Mouse (Mus musculus) urinary bladder, adult 2 months (tissue): ENCODE data around the gene Poc1b. TPM values are rescaled to one million over a fixed set of nuclear protein-coding genes. Genes with fewer than 3 reads are reported as not detected.
"Not testable (repeated sequence)": the region's sequence is repeated elsewhere in the genome, so short reads cannot be mapped to it uniquely, and the experiment has no call there.

ENCODE experiments used
- DNase-seq: peaks from one replicate; pipeline ENCODE4 v3.0.0; 2022; ENCODE audit warnings: low spot score
- polyA plus RNA-seq: library from polyadenylated mRNA; depleted of rRNA; stranded (reverse); fragments of >200 nt; gene quantifications from 2 replicates; pipeline ENCODE4 v1.2.3, GENCODE M21; 2012

Poc1b gene
- polyA plus RNA-seq, 1 experiment, result 16.6 TPM

DNA sequence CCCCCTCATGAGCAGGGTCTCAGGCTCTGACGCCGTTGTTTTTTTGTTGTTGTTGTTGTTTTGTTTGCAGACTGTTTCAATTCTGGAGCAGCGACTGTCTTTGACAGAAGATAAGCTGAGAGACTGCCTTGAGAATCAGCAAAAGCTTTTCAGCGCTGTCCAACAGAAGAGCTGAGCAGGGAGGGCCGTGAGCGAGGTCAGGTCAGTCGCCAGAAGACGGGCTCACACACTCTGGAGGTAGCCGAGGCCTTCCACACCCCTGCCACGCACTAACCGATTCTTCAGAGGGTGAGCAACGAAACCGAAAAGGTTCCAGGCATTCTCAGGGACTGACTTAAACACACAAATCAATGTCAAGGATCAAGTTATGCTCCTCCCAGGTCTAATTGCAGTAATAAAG is 89.7 kb downstream of the Poc1b start:
- no peak for DNase-seq

DNA sequence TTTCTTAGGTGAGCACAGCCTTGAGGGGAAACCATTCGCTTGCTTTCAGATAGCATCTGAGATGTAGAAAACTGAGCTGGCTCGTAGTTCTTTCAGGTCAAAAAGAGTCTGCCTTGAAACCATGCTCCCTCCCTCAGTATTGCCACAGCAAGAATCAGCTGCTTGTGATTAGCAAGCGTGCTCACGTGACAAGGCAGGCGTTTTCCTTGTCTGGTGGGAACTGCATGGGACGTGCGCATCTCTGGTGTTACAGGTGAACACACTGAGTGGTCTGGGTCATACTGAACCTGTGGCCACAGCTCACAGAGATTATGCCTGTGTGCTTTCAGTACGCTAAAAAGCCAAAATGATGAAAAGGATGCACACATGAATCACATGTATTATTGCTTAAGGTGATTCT is 90.3 kb downstream of the Poc1b start:
- no peak for DNase-seq

DNA sequence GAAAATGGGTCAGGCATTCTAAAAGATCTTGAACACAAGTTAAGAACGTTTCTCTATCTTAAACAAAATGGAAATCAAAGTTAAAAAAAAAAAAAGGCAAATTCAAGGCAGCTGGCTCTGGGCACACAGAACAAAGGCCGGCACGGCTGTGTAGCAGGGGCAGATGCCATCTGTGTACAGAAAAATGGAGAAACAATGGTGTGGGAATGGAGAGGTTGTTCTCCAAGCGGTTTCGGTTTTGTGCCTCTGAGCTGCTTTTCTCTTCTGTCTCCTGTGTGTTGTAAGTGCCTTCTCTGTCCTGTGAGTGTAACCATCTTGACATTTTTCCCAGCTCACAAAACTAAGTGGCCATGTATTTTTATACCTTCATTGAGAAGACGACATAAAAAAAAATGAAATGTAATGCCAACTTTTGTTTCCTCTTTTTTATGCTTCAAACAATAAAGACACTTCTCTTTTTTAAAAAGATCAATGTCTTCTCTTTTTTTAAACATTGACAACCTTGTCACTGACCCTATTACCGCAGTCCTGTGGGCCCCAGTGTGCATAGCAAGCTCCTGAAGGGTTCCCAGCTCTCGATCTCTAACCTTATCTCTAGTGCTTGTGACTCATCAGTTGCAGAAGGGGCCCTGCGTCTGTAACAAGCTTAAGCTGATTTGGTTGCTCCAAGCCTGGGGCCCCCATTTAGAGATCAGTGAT is 90.9 kb downstream of the Poc1b start:
- no peak for DNase-seq

GRCm38 (mm10) chr10:99198946-99199345 is 92.1 kb downstream of the Poc1b start:
- no peak for DNase-seq

GRCm38 (mm10) chr10:99200944-99201343 is 94.1 kb downstream of the Poc1b start:
- no peak for DNase-seq

GRCm38 (mm10) chr10:99201786-99202185 is 95.0 kb downstream of the Poc1b start:
- DNase-seq, result no peak

GRCm38 (mm10) chr10:99202363-99202762 is 95.5 kb downstream of the Poc1b start:
- DNase-seq, result no peak

- no peak for DNase-seq
These were observed 96.3 kb downstream of the Poc1b start for GRCm38 (mm10) chr10:99203163-99203562.

- DNase-seq, result no peak
These were observed 97.0 kb downstream of the Poc1b start for GRCm38 (mm10) chr10:99203577-99204487.

DNA sequence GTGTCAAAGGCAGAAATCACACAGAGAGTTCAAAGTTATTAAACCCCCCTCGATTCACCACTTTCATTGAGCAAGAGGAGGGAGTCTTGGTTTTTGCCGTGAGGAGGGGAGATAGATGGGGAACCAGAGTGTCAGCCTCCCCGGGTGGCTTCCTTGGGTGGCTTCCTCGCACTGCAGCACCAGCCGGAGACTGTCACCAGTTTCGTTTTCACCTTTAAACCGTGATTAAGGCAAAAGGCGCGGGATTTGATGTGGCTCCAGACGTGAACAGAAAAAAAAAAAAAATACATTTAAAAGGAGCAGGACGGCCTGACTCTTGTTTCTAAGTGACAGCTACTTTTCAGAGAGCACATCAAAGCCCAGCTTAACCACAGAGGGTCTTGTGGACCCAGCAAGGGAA is 97.7 kb downstream of the Poc1b start:
- no peak for DNase-seq

- DNase-seq, result no peak
These were observed 100.3 kb downstream of the Poc1b start for GRCm38 (mm10) chr10:99207121-99207520.

DNA sequence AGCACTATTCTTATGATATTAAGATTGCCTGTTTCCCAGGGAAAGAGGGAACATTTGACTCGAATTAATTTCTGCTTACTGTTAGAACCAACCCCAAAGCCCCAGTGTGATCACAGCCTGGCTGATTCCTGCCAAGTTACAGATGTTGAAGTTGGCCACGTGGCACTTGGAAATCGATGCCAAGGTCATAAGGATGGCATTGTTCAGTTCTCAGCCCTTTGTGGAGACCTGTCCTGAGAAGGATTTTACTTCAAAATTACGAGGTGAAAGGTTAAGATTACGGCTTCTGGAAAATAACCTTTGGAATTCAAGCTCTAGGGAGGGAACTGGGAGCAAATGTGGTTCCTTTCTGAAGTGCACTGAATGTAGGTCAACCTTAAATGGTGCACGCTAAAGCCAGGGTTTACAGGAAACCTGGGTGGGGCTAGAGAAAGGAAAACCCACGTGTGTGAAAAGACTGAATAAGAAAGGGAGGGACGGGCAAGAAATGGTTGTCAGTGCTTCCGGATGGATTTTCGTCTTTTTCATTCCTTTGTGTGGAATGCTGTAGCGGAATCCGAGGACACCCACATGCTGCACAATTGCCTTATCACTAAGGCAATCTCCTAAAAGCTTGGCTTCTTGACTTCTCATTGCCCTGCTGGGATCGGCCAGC is 102.4 kb downstream of the Poc1b start:
- no peak for DNase-seq

DNA sequence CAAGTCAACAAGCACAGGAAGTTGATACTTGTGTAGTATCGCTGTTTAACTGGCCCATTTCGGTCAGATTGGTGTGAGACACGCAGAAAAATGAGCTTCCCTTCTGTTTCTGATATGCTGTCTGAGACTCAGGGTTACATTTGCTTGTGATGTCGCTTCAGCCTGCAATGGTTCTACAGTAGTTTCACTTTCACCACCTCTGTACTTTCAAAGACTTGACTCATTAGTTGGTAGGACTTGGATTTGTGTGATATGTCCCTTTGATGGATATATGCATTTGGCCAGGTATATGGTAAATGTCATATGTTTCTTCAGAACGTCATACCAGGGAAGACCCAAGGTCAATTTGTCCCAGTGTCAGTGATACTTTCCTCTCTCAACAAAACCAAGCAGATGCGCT is 104.2 kb downstream of the Poc1b start:
- DNase-seq, result no peak

DNA sequence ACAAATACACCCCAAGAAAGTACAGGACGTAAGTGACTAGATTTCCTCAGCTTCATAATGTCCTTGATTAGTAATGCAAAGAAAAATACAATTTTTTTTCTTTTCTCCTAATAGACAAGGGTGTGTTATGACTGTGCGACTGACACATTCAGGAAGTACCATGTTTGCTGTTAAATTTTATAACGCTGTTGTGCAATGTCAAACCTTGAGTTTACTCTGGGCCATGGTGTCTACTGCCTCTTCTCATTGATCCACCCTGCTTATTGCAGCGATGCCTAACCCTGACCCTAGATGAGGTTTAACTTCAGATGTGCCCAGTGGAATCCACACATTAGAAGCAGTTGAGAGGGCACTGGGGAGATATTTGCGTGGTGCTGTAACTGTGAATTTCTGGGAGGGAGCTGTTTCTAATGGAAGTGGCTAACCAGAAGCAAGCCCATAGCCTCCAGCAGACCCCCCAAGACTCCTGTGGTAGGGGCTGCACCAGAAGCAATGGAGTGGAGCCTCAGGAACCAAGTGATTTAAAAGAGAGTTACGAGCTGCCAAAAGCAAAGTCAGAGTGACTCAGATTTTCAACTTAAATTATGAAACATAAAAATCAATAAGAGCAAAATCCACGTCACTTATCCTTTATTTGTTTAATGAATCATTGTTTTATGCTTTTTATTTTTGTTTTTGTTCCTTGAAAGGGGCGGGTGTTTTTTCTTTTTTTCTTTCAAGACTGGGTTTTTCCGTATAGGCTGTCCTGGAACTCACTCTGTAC is 104.8 kb downstream of the Poc1b start:
- DNase-seq, result no peak

GRCm38 (mm10) chr10:99214421-99215299 is 107.8 kb downstream of the Poc1b start:
- no peak for DNase-seq

GRCm38 (mm10) chr10:99216570-99216969 is 109.7 kb downstream of the Poc1b start:
- not testable (repeated sequence) for DNase-seq

- DNase-seq, result no peak
These were observed 114.7 kb downstream of the Poc1b start for GRCm38 (mm10) chr10:99221540-99221939.

DNA sequence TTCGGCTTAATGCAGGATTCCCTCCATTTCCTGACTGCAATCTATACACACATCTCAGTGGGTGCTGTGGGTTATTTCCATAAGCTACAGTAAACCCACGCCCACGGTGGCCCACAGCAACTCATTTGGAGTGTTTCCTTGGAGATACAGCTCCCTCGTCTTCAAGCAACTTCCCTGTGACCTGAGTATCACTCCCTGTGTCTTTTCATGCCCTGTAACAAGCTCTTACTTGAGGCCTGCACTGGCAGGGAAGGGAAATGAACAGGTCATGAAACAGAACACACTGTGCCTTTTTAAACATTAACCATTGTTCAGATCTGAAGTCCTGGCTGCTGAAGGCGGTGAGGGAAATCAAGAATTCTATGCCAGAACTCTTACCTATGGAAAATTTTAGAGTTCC is 115.9 kb downstream of the Poc1b start:
- DNase-seq, result no peak

DNA sequence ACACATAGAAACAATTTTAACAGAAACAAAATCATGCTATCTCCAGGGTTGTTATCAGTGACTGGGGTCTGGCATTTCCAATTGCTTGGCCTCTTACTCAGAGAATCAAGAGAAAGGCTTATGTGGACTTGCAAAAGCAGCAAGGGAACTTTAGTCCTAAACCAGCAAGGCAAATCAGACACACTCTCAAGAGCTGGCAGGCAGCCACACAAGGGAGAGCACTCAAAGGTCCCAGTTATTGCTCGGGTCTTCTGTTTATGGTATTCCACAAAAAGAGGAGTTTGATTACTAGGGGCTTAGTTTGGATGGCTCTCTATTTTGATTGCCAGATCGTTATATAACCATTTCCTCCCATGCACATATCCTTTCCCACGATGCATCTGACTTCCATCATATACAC is 117.4 kb downstream of the Poc1b start:
- DNase-seq, result no peak

GRCm38 (mm10) chr10:99226782-99227181 is 119.9 kb downstream of the Poc1b start:
- no peak for DNase-seq
